Comparison of ENCODE assay signal across 8 mouse cellular contexts in genomic region chr12:108001652-108002340, GRCm38 (mm10). TPM values are rescaled to one million over a fixed set of nuclear protein-coding genes. Genes with fewer than 3 reads are reported as not detected.
DNase-seq lines count a peak whose midpoint lies in the region; ATAC-seq and TF ChIP-seq lines count a peak whose summit lies in the region.

No protein-coding gene starts in this region.

- no peak overlapping the region for H3K27ac ChIP-seq in heart, embryonic 14.5 days (replicated peaks in 1 of 2; ENCODE audit: control insufficient read depth in 1 of 2, insufficient read depth in 1 of 2, low read depth in 2 of 2, low read length in 2 of 2)
- H3K27ac ChIP-seq in hindbrain, embryonic 15.5 days (replicated peaks): peak overlapping the region; percentile 93
- H3K27ac ChIP-seq in neural tube, embryonic 13.5 days (replicated peaks): peak overlapping the region; percentile 99

- no peak for TF ChIP-seq CTCF in lung, adult 2 months (IDR thresholded peaks at IDR 0.05; ENCODE audit: insufficient read depth, low read length)

- no peaks in the 10 kb centered on the region for H3K9me3 ChIP-seq in heart, embryonic 14.5 days (ENCODE audit: control insufficient read depth, low read length)
- H3K9me3 ChIP-seq in hindbrain, embryonic 15.5 days: no peaks in the 10 kb centered on the region
- H3K9me3 ChIP-seq in neural tube, embryonic 13.5 days: no peaks in the 10 kb centered on the region

- no peaks in the 10 kb centered on the region for H3K36me3 ChIP-seq in heart, embryonic 14.5 days (ENCODE audit: control insufficient read depth, insufficient read depth, low read length)
- H3K36me3 ChIP-seq in hindbrain, embryonic 15.5 days: no peaks in the 10 kb centered on the region
- no peaks in the 10 kb centered on the region for H3K36me3 ChIP-seq in neural tube, embryonic 13.5 days

- no peak for DNase-seq in heart, postnatal 4 days
- DNase-seq in ZHBTc4 (ENCODE audit: low read depth, low spot score): peak; percentile 68
- no peak for DNase-seq in B cell, adult 2 months
- no peak for DNase-seq in adrenal gland, postnatal 4 days (ENCODE audit: low spot score in 2 of 2)
- no peak for DNase-seq in lung, adult 2 months

- no peak overlapping the region for H3K9ac ChIP-seq in heart, embryonic 14.5 days (ENCODE audit: low read length)
- H3K9ac ChIP-seq in hindbrain, embryonic 15.5 days: peak overlapping the region; percentile 85
- H3K9ac ChIP-seq in neural tube, embryonic 13.5 days: peak overlapping the region; percentile 98

- H3K4me1 ChIP-seq in heart, embryonic 14.5 days (ENCODE audit: control insufficient read depth in 2 of 2, insufficient read depth in 2 of 2, low read length in 2 of 2): peaks cover 7 to 22% of the 10 kb centered on the region in 2 experiments; a peak in 3 of 4 replicates
- H3K4me1 ChIP-seq in hindbrain, embryonic 15.5 days (replicated peaks): peaks cover 53% of the 10 kb centered on the region
- peaks cover 69% of the 10 kb centered on the region for H3K4me1 ChIP-seq in neural tube, embryonic 13.5 days (replicated peaks)
- no peaks in the 10 kb centered on the region; the same call in 1 of the 2 replicates for H3K4me1 ChIP-seq in lung, adult 2 months (ENCODE audit: control insufficient read depth, insufficient read depth, low read length)

- WGBS in heart, embryonic 14.5 days: 7% methylated on average over 36 of the region's 37 CpGs
- WGBS in hindbrain, embryonic 15.5 days: 3% methylated on average over 37 of the region's 37 CpGs
- 2% methylated on average over 37 of the region's 37 CpGs for WGBS in neural tube, embryonic 13.5 days
- WGBS in lung, adult 2 months: 5% methylated on average over 37 of the region's 37 CpGs

- H3K27me3 ChIP-seq in heart, embryonic 14.5 days (ENCODE audit: control insufficient read depth, insufficient read depth, low read length): peaks cover 59% of the 10 kb centered on the region
- H3K27me3 ChIP-seq in hindbrain, embryonic 15.5 days: 0 out of 2 replicates have a peak, but pooled peaks cover 8% of the 10 kb centered on the region
- H3K27me3 ChIP-seq in neural tube, embryonic 13.5 days: peaks cover 12% of the 10 kb centered on the region; the same call in 1 of the 2 replicates

- TF ChIP-seq POLR2A in lung, adult 2 months (IDR thresholded peaks at IDR 0.05; ENCODE audit: borderline replicate concordance, extremely low read depth, low read depth, low read length): no peak

- no peak for ATAC-seq in heart, embryonic 14.5 days (ENCODE audit: insufficient number of reproducible peaks, insufficient read depth, low FRiP score, low read depth)
- no peak for ATAC-seq in hindbrain, embryonic 15.5 days (ENCODE audit: low FRiP score, low read depth)
- no peak for ATAC-seq in neural tube, embryonic 13.5 days (ENCODE audit: low read depth)

- H3K4me3 ChIP-seq in heart, embryonic 14.5 days (ENCODE audit: control insufficient read depth in 1 of 2, insufficient read depth in 1 of 2, low read depth in 1 of 2, low read length in 2 of 2): peak overlapping the region; percentile 83 to 85
- peak overlapping the region; percentile 86 for H3K4me3 ChIP-seq in hindbrain, embryonic 15.5 days
- H3K4me3 ChIP-seq in neural tube, embryonic 13.5 days: peak overlapping the region; percentile 95
- H3K4me3 ChIP-seq in lung, adult 2 months (replicated peaks; ENCODE audit: extremely low read depth, low read depth, low read length): no peak overlapping the region

- peak overlapping the region; percentile 99 for H3K4me2 ChIP-seq in heart, embryonic 14.5 days (ENCODE audit: low read length)
- H3K4me2 ChIP-seq in hindbrain, embryonic 15.5 days: peak overlapping the region; percentile 98
- H3K4me2 ChIP-seq in neural tube, embryonic 13.5 days: peak overlapping the region; percentile 87

RNA-seq across cellular contexts. Expression of gene Bcl11b, which starts 1.6 kb away (rescaled TPM):
- polyA plus RNA-seq in heart, embryonic 14.5 days (2014; fragmentation: Nextera tagmentation; extraction: Ambion mirVana): 4.4 TPM in 2 replicates
- total RNA-seq in heart, postnatal 4 days (2021): 1 to 10 TPM; 1.5 to 1.6 TPM
- 20.5 and 24.4 TPM in 2 replicates for polyA plus RNA-seq in hindbrain, embryonic 15.5 days (2015; fragmentation: Nextera tagmentation; extraction: Ambion mirVana)
- polyA plus RNA-seq in neural tube, embryonic 13.5 days (2015; fragmentation: Nextera tagmentation; extraction: Ambion mirVana): 33.5 and 34.9 TPM in 2 replicates
- 1 to 10 TPM; 1.4 to 2.2 TPM for total RNA-seq in adrenal gland, postnatal 4 days (2021)
- 2.6 and 4.2 TPM in 2 replicates for polyA plus RNA-seq in lung, adult 2 months (2012; rRNA removed)

Comparison
In these comparisons a context has a peak if more than half of its experiments do, and no peak if none do; other contexts are left out.
1. H3K27ac ChIP-seq: peak in hindbrain, embryonic 15.5 days (single experiment) and neural tube, embryonic 13.5 days (single experiment); none in heart, embryonic 14.5 days (0 of 2).
2. Peak in every context shown above with its lines, with median percentiles within 50 percentile points of each other: H3K4me2 ChIP-seq.